Mouse (Mus musculus) lung, adult 18-20 months (tissue): Measurements from ENCODE around the gene Adap2.
A peak's percentile ranks its signal among the peaks of the same experiment; 100 is the strongest.
"Not testable (repeated sequence)": the region's sequence is repeated elsewhere in the genome, so short reads cannot be mapped to it uniquely, and the experiment has no call there.

Experiments
- DNase-seq, 2 experiments: peaks; one replicate each; pipeline ENCODE4 v3.0.0; 2022; ENCODE audit warnings: mixed read lengths in 2 of 2

Adap2 gene

GRCm38 (mm10) chr11:80161041-80161440, 7.1 kb downstream of the Adap2 start:
- DNase-seq = no peak

DNA sequence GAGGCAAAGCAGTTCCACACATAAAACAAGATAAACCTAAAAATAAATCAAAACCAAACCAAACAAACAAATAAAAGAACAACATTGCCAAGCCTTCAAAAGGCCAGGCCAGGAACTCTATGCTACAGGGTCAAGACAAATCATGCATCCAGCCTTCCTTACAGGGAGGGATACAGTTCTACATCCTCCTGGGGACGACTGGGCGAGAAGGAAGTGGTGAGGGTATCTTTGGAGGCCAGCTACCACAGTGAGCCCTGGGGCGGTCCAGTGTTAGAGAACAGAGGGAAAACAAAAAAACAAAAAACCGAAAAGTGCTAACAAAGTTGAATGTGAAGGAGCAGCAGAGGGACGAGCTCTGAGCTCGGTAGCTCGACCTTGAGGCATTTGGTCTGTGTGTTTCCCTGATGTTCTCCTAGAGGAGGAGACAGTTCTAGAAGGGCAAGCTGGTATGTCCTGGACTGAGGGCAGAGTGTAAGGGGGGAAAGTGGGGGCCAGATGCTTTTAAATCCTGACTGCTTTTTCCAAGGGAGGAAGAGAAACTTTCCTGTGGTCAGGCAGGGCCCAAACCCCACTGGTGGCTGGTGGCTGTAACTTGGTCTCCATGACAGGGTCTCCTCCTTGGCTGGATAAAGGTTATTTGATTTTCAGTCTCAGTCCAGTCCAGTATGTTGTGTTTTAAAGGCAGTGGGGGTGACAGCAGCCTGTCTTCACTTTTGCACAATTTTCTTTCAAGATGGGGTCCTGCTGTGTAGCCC, 9.6 kb downstream of the Adap2 start:
- no peak for DNase-seq

DNA sequence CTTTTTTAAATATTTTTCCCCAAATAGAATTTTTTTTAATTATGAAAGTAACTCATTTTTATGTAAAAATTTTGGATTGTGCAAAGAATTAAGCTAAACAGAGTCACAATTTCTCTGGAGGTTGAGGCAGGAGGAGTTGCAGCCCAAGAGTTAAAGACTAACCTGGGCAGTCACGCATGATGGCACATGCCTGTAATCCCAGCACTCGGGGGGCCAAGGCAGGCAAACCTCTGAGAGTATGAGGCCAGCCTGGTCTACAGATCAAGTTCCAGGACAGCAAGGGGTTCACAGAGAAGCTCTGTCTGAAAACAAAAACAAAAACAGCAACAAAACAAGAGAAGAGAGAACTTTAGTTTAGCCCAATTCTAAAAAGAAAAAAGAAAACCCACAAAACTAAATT, 10.3 kb downstream of the Adap2 start:
- DNase-seq = no peak

- no peak for DNase-seq
These were observed 14.2 kb downstream of the Adap2 start for GRCm38 (mm10) chr11:80168121-80168520.

GRCm38 (mm10) chr11:80168611-80169249, 14.8 kb downstream of the Adap2 start:
- DNase-seq = peak in 1 of 2 experiments; percentile 40

DNA sequence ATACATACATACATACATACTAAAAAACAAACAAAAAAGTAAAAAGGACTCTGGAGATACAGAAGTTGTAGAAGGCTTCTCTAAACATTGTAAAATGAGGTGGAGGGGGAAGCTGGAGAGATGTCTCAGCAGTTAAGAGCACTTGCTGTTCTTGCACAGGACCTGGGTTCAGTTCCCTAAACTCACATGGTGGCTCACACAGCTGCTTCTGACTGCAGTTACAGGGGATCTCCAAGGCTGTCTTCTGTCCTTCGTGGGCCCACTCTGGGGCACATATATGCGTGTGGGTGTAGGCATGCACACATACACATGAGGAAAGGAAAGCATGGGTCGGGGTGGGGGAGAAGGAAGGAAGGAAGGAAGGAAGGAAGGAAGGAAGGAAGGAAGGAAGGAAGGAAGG, 15.7 kb downstream of the Adap2 start:
- no peak for DNase-seq

DNA sequence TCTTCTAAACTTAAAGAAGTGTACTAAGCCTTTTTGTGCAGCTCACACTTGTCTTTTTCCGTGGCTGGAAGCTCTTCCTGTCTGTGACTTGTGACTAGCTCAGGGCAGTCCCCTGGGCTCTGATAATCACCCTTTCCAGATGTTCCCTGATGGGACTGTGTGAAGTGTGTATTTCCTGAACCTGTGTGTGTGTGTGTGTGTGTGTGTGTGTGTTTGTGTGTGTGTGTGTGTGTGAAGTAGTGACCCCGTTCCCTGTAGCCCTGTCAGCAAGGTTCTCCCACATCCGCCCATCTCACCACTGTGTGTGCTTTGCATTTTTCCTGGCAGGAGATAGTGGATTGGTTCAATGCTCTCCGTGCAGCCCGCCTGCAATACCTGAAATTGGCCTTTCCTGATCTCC, 16.4 kb downstream of the Adap2 start:
- DNase-seq = no peak

GRCm38 (mm10) chr11:80171884-80172283, 18.0 kb downstream of the Adap2 start:
- DNase-seq = no peak

GRCm38 (mm10) chr11:80173963-80174670, 20.2 kb downstream of the Adap2 start:
- DNase-seq = no peak

DNA sequence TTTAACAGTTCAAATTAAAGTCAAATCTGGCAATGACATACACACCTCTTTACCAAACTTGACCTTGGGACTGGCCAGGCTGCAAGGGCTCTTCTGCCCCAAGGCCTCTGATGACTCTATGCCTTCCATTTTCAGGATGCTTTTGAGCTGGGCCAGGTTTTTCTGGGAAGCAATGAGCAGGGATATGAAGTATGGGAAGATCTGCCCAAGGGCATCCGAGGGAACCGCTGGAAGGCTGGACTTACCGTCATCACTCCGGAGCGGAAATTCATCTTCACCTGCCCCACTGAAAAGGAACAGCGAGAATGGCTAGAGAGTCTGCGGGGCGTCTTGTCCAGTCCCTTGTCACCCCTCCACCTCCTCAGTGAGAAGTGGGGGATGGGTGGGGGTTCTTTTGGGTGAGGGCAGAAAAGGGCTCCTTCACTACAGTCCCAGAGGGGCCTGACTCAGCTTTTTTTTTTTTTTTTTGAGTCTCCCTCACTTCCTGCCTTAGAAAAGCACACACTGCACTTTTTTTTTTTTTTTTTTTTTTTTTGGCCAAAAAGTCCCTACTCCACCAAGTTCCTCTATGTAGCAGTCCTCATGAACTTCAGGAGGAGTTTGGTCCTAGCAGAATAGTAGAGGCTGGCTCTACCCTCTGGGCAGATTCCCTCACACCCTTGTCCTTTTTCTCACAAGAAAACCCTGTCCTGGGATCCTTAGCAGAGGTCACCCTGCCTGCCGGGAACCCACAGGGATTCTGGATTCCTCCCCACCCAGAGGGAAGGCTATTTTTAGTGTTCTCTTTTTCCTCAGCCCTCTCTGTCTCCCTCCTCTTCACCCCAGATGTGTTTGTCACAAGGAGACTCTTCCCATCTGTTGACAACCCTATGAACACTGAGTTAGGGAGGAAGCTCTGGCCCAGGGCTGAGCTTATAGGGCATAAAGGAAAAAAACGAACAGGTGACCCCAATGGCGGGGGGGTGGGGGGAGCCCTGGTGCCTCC, 23.3 kb downstream of the Adap2 start:
- DNase-seq = no peak

GRCm38 (mm10) chr11:80178316-80178715, 24.4 kb downstream of the Adap2 start:
- DNase-seq = no peak

- no peak for DNase-seq
These were observed 27.3 kb downstream of the Adap2 start for GRCm38 (mm10) chr11:80181021-80181749.

GRCm38 (mm10) chr11:80183054-80183704, 29.3 kb downstream of the Adap2 start:
- not testable (repeated sequence) for DNase-seq

GRCm38 (mm10) chr11:80183705-80184255, 29.9 kb downstream of the Adap2 start, which contains the start of gene Rnf135:
TSS of gene Rnf135 (plus strand) at chr11:80183851.
- peak; percentile 94 to 97 for DNase-seq

DNA sequence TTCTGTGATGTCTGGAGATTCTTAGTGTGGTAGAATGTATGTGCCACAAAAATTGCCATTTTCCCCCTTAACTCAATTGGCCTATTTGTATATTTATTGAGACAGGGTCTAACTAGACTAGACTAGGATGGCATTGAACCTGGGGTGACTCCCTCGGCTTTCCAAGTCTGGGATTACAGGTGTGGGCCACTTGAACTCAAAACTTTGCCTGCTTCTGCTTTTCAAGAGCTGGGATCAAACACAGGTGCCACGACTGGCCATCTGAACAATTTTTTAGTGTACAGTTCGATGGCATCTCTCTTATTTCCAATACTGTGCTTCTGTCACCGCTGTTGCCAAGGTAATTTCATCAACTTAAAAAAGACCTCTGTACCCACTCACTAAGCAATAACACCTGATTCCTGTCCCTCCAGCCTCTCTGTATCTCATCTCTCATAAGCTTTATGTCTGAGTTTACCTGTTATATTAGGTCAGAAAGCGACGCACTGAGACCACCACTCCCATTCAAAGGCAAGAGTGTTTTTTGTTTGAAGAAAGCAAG, 30.7 kb downstream of the Adap2 start:
- no peak for DNase-seq

DNA sequence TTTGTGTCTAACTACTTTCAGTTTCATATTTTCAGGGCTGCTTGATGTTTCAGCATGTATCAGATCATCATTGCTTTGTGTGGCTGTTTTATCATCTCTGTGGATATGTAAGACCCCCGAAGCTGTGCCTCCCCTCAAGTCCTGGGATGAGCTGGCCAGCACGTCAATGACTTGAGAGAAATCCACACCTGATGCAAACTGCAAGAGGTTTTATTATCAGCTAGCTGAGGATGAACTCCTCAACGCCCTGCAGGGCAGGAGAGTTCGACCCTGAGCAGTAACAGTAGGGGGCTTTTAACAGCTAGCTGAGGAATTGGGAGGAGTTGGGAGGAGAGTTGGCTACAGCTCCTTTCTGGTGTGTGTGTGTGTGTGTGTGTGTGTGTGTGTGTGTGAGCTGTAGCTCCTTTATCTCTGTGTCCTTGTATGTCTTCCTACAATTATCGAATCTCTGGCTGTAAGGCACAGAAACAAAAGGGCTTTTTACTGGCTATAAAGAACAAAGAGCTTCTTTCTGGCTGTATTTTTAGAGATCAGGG, 31.6 kb downstream of the Adap2 start:
- not testable (repeated sequence) for DNase-seq

DNA sequence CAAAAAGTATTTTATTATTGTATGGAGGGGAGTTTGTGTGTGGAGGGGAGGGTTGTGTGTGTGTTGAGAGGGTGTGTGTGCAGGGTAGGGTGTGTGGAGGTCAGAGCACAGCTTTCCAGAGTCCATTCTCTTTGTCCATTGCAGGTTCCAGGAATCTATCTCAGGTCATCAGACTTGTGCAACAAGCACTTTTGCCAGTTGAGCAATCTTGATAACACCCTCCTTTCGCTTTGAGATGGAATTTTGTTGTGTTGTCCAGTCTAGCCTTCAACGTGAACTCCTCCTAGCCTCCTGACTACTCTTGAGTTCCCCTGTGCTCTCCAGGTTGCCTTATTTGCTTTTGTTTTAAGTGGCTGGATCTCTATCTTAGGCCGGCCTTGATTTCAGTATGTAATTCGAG, 36.4 kb downstream of the Adap2 start:
- DNase-seq = peak; percentile 61 to 78

DNA sequence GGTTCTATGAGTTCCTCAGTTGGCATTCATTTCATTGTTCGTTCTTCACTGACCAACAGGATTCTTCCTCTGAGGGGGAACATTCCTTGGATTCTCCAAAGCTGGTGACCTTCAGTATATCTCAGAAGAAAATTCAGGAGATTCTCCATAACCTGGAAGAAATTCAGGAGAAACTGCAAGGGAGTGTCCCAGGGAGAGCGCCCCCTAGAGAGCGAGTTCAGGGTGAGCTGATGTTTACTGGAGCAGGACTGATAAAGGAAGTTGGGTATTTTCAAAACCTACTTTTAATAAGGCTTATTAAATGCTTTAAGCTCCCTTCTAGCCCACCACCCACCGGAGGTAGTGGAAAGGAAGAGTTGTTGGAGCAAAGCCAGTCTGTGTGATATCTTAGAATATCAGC, 39.9 kb downstream of the Adap2 start:
- no peak for DNase-seq

DNA sequence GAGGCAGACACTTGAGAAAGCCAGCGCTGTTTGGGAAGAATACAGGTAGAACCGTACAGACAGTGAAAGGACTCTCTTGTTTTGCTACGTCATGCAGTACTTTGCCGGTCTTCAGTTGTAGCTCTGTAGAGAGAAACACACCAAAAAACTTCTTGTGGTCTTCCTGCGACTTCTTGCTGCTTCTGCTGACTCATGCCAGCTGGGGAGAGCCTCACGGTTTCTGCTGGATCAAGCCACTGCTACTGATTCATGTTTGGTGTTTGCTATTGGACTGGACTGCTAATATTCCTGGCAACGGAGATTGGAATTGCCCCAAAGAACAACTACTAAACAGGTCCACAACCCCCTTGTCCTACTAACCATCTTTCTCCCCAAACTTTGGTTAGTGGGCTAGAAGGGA, 42.4 kb downstream of the Adap2 start:
- no peak for DNase-seq

GRCm38 (mm10) chr11:80199316-80199715, 45.4 kb downstream of the Adap2 start:
- DNase-seq = no peak
